Mouse (Mus musculus) megakaryocyte-erythroid progenitor cell, adult 5-6 weeks (primary cell): ENCODE measurements around the gene Dnajb4. TPM values are rescaled to one million over a fixed set of nuclear protein-coding genes. Genes with fewer than 3 reads are reported as not detected.
A peak's percentile ranks its signal among the peaks of the same experiment; 100 is the strongest.
"Not testable (repeated sequence)": the region's sequence is repeated elsewhere in the genome, so short reads cannot be mapped to it uniquely, and the experiment has no call there.

ENCODE experiments used
- ATAC-seq: replicated peaks from 2 replicates; pipeline ENCODE4 v1.8.0; 2016; ENCODE audit warnings: mild to moderate bottlenecking, inconsistent platforms; ENCODE audit not compliant: severe bottlenecking, poor library complexity, low FRiP score, low TSS enrichment
- total RNA-seq, 2 experiments: library from RNA; stranded (forward) in 1 of 2; stranded (reverse) in 1 of 2; fragments of 200-1000, 215-1000 nt in 1 of 2; fragments of >200 nt in 1 of 2; fragmentation: Nextera tagmentation in 1 of 2; gene quantifications; 2 replicates each; pipeline ENCODE4 v1.2.3; 2014 to 2017

Gene Dnajb4
- total RNA-seq, 2 experiments from 2014 or later: 29.5 to 74.0 TPM

GRCm38 (mm10) chr3:152154095-152154494, 56.0 kb downstream of the Dnajb4 start:
- no peak for ATAC-seq

GRCm38 (mm10) chr3:152153152-152153551, 57.0 kb downstream of the Dnajb4 start:
- ATAC-seq: no peak

- peak; percentile 92 for ATAC-seq
Measured at GRCm38 (mm10) chr3:152152483-152152804, 57.7 kb downstream of the Dnajb4 start.

- peak; percentile 40 for ATAC-seq
Measured at GRCm38 (mm10) chr3:152151725-152152482, 58.2 kb downstream of the Dnajb4 start.

GRCm38 (mm10) chr3:152149863-152150262, 60.2 kb downstream of the Dnajb4 start:
- no peak for ATAC-seq

GRCm38 (mm10) chr3:152149449-152149848, 60.7 kb downstream of the Dnajb4 start:
- ATAC-seq: no peak

GRCm38 (mm10) chr3:152147085-152147831, 62.8 kb downstream of the Dnajb4 start:
- 0 out of 2 replicates have a peak, but pooled peaks have one; percentile 18 for ATAC-seq

- no peak for ATAC-seq
Measured at GRCm38 (mm10) chr3:152145186-152145585, 64.9 kb downstream of the Dnajb4 start.

GRCm38 (mm10) chr3:152142989-152143695, 67.0 kb downstream of the Dnajb4 start:
- ATAC-seq: no peak

GRCm38 (mm10) chr3:152142146-152142545, 68.0 kb downstream of the Dnajb4 start:
- no peak for ATAC-seq

- ATAC-seq: not testable (repeated sequence)
Measured at GRCm38 (mm10) chr3:152139308-152139707, 70.8 kb downstream of the Dnajb4 start.

GRCm38 (mm10) chr3:152136106-152136505, 74.0 kb downstream of the Dnajb4 start:
- not testable (repeated sequence) for ATAC-seq

- no peak for ATAC-seq
Measured at GRCm38 (mm10) chr3:152133621-152134020, 76.5 kb downstream of the Dnajb4 start.

- no peak for ATAC-seq
Measured at GRCm38 (mm10) chr3:152130963-152131362, 79.1 kb downstream of the Dnajb4 start.

- not testable (repeated sequence) for ATAC-seq
Measured at GRCm38 (mm10) chr3:152129426-152129825, 80.7 kb downstream of the Dnajb4 start.

GRCm38 (mm10) chr3:152128631-152129030, 81.5 kb downstream of the Dnajb4 start:
- ATAC-seq: no peak
